Mouse (Mus musculus): Measurements from ENCODE around the gene Wnk2.
"Not testable (repeated sequence)": the region's sequence is repeated elsewhere in the genome, so short reads cannot be mapped to it uniquely, and the experiment has no call there.

Wnk2 gene

GRCm38 (mm10) chr13:49088874-49089273 lies 58.9 kb downstream of the Wnk2 start:
- no peak for DNase-seq

- no peak for DNase-seq
These were observed 60.4 kb downstream of the Wnk2 start for GRCm38 (mm10) chr13:49087420-49087819.

- DNase-seq: no peak
These were observed 61.4 kb downstream of the Wnk2 start for GRCm38 (mm10) chr13:49086431-49086830.

- DNase-seq: no peak
These were observed 62.6 kb downstream of the Wnk2 start for GRCm38 (mm10) chr13:49085211-49085610.

- no peak for DNase-seq
These were observed 63.0 kb downstream of the Wnk2 start for GRCm38 (mm10) chr13:49084781-49085180.

- no peak for DNase-seq
These were observed 63.9 kb downstream of the Wnk2 start for GRCm38 (mm10) chr13:49083941-49084340.

- no peak for DNase-seq
These were observed 65.5 kb downstream of the Wnk2 start for GRCm38 (mm10) chr13:49082151-49082879.

- no peak for DNase-seq
These were observed 71.6 kb downstream of the Wnk2 start for GRCm38 (mm10) chr13:49076196-49076595.

GRCm38 (mm10) chr13:49075377-49075776 lies 72.4 kb downstream of the Wnk2 start:
- no peak for DNase-seq

GRCm38 (mm10) chr13:49073295-49073694 lies 74.5 kb downstream of the Wnk2 start:
- DNase-seq: no peak

GRCm38 (mm10) chr13:49071861-49072260 lies 76.0 kb downstream of the Wnk2 start:
- DNase-seq: no peak

- DNase-seq: no peak
These were observed 77.8 kb downstream of the Wnk2 start for GRCm38 (mm10) chr13:49069979-49070378.

GRCm38 (mm10) chr13:49069393-49069792 lies 78.4 kb downstream of the Wnk2 start:
- DNase-seq: no peak

- no peak for DNase-seq
These were observed 83.6 kb downstream of the Wnk2 start for GRCm38 (mm10) chr13:49064257-49064656.

GRCm38 (mm10) chr13:49060456-49060855 lies 87.4 kb downstream of the Wnk2 start:
- DNase-seq: no peak

GRCm38 (mm10) chr13:49058528-49058927 lies 89.3 kb downstream of the Wnk2 start:
- DNase-seq: peak in 1 of 2 experiments; percentile 12

- no peak for DNase-seq
These were observed 91.5 kb downstream of the Wnk2 start for GRCm38 (mm10) chr13:49056304-49056703.

- DNase-seq: not testable (repeated sequence)
These were observed 93.1 kb downstream of the Wnk2 start for GRCm38 (mm10) chr13:49054753-49055152.

- DNase-seq: no peak
These were observed 94.5 kb downstream of the Wnk2 start for GRCm38 (mm10) chr13:49053333-49053732.

- peak in 1 of 2 experiments; percentile 24 for DNase-seq
These were observed 95.3 kb downstream of the Wnk2 start for GRCm38 (mm10) chr13:49052512-49052911.

- no peak for DNase-seq
These were observed 100.4 kb downstream of the Wnk2 start for GRCm38 (mm10) chr13:49047393-49047792.

- DNase-seq: no peak
These were observed 103.7 kb downstream of the Wnk2 start for GRCm38 (mm10) chr13:49044145-49044561.

GRCm38 (mm10) chr13:49042371-49042770 lies 105.4 kb downstream of the Wnk2 start:
- DNase-seq: no peak

- no peak for DNase-seq
These were observed 110.8 kb downstream of the Wnk2 start for GRCm38 (mm10) chr13:49036928-49037574.

Data from spleen, adult 18-20 months (tissue).